ENCODE assay signal across 14 mouse cellular contexts in genomic region chr3:105746542-105746941, GRCm38 (mm10).
"Had no signal": no experiment of that assay in that cellular context is flagged by ENCODE, and none has a peak within 500 bp of the region (broad histone marks: within the 10 kb centered on the region; RNA-seq: fewer than 3 reads in every experiment).

No protein-coding gene starts in this region.

- DNase-seq: kidney, adult 18-20 months; kidney, adult 9 months; kidney, postnatal 25 days; layer of hippocampus, adult 9-11 months; layer of hippocampus, postnatal 36 days; liver, embryonic 13.5 days; lung, postnatal 4 days; right cerebral cortex, adult 18-20 months; right cerebral cortex, postnatal 25 days; spleen, adult 18-20 months; thymus, postnatal 25 days had no signal

- ATAC-seq: inflammation-experienced regulatory T-cells, adult 6 months; intestine, embryonic 16.5 days; midbrain, embryonic 15.5 days had no signal
